Mouse (Mus musculus) cerebellum, adult 18-20 months (tissue): Measurements from ENCODE around the gene Sipa1l2.

Experiments
- DNase-seq, 2 experiments: peaks; one replicate each; pipeline ENCODE4 v3.0.0; 2021

Gene Sipa1l2

GRCm38 (mm10) chr8:125391271-125391670 is 178.3 kb downstream of the Sipa1l2 start:
- no peak for DNase-seq

GRCm38 (mm10) chr8:125390506-125390895 is 179.1 kb downstream of the Sipa1l2 start:
- no peak for DNase-seq

- DNase-seq = peak; percentile 99
Measured at GRCm38 (mm10) chr8:125389756-125390505, 179.7 kb downstream of the Sipa1l2 start.

- peak; percentile 70 to 73 for DNase-seq
Measured at GRCm38 (mm10) chr8:125389280-125389679, 180.3 kb downstream of the Sipa1l2 start.

- no peak for DNase-seq
Measured at GRCm38 (mm10) chr8:125388404-125389180, 181.0 kb downstream of the Sipa1l2 start.

GRCm38 (mm10) chr8:125385519-125386150 is 184.0 kb downstream of the Sipa1l2 start:
- peak; percentile 28 to 39 for DNase-seq

GRCm38 (mm10) chr8:125384551-125385183 is 184.9 kb downstream of the Sipa1l2 start:
- DNase-seq = no peak

- DNase-seq = no peak
Measured at GRCm38 (mm10) chr8:125381674-125382073, 187.9 kb downstream of the Sipa1l2 start.

- no peak for DNase-seq
Measured at GRCm38 (mm10) chr8:125379939-125380338, 189.7 kb downstream of the Sipa1l2 start.

- no peak for DNase-seq
Measured at GRCm38 (mm10) chr8:125379156-125379555, 190.5 kb downstream of the Sipa1l2 start.

- DNase-seq = no peak
Measured at GRCm38 (mm10) chr8:125377704-125378103, 191.9 kb downstream of the Sipa1l2 start.

- no peak for DNase-seq
Measured at GRCm38 (mm10) chr8:125376448-125376845, 193.2 kb downstream of the Sipa1l2 start.

- no peak for DNase-seq
Measured at GRCm38 (mm10) chr8:125375659-125376447, 193.8 kb downstream of the Sipa1l2 start.

GRCm38 (mm10) chr8:125372596-125372995 is 197.0 kb downstream of the Sipa1l2 start:
- no peak for DNase-seq

- no peak for DNase-seq
Measured at GRCm38 (mm10) chr8:125369491-125370236, 199.9 kb downstream of the Sipa1l2 start.

GRCm38 (mm10) chr8:125368341-125369035 is 201.1 kb downstream of the Sipa1l2 start:
- DNase-seq = no peak
